Mouse (Mus musculus) liver, embryonic 14.5 days (tissue): Measurements from ENCODE around the gene Intu. TPM values are rescaled to one million over a fixed set of nuclear protein-coding genes. Genes with fewer than 3 reads are reported as not detected.

Source experiments
- ATAC-seq: fragments of 200-750 bp; cut with Nextera tagmentation; 2 replicates; pipeline ENCODE4 v1.8.0; 2017; ENCODE audit warnings: moderate number of reproducible peaks, mild to moderate bottlenecking, moderate library complexity; ENCODE audit not compliant: insufficient read depth
- DNase-seq, 3 experiments: peaks; one replicate each; pipeline ENCODE4 v3.0.0-alpha.2; 2012 to 2013; ENCODE audit warnings: low read depth in 3 of 3, low spot score in 3 of 3
- H3K27ac ChIP-seq: fragments of 300-500 bp; sonication (generic); 2 replicates; pipeline ENCODE4 v1.5.1; 2014; ENCODE audit warnings: moderate library complexity, mild to moderate bottlenecking, control low read depth, inconsistent platforms
- H3K27me3 ChIP-seq: fragments of 300-500 bp; sonication (generic); 2 replicates; pipeline ENCODE4 v1.6.1; 2014; ENCODE audit warnings: mild to moderate bottlenecking, low read length, moderate library complexity; ENCODE audit not compliant: control insufficient read depth, insufficient read depth
- H3K36me3 ChIP-seq: fragments of 300-500 bp; sonication (generic); replicated peaks from 2 replicates; pipeline ENCODE4 v1.6.1; 2014; ENCODE audit warnings: low read depth; ENCODE audit not compliant: control insufficient read depth, insufficient read depth
- H3K4me1 ChIP-seq, 2 experiments: fragments of 200-500 bp in 1 of 2; fragments of 300-500 bp in 1 of 2; sonication (generic) in 1 of 2; replicated peaks; 2 replicates each; pipeline ENCODE4 v1.6.1; 2012 to 2014; ENCODE audit warnings: antibody characterized with exemption in 1 of 2, inconsistent platforms in 1 of 2, low read length in 1 of 2; ENCODE audit not compliant: control insufficient read depth in 2 of 2, insufficient read depth in 2 of 2
- H3K4me2 ChIP-seq: fragments of 300-500 bp; sonication (generic); 2 replicates; pipeline ENCODE4 v1.6.1; 2014; ENCODE audit warnings: low read depth, mild to moderate bottlenecking, control low read depth, moderate library complexity
- H3K4me3 ChIP-seq, 2 experiments: fragments of 200-500 bp in 1 of 2; fragments of 300-500 bp in 1 of 2; sonication (generic) in 1 of 2; 2 replicates each; pipeline ENCODE4 v1.5.1; 2012 to 2014; ENCODE audit warnings: low read depth in 2 of 2, low read length in 2 of 2, mild to moderate bottlenecking in 2 of 2, control low read depth in 1 of 2, inconsistent platforms in 1 of 2, moderate library complexity in 1 of 2; ENCODE audit not compliant: insufficient read depth in 1 of 2
- H3K9ac ChIP-seq: fragments of 300-500 bp; sonication (generic); replicated peaks from 2 replicates; pipeline ENCODE4 v1.6.1; 2014; ENCODE audit warnings: mild to moderate bottlenecking, control low read depth, moderate library complexity
- H3K9me3 ChIP-seq: fragments of 300-500 bp; sonication (generic); 2 replicates; pipeline ENCODE4 v1.6.1; 2016; ENCODE audit warnings: low read length, mixed read lengths; ENCODE audit not compliant: control insufficient read depth
- CTCF ChIP-seq: IDR thresholded peaks from 2 replicates; pipeline ENCODE4 v1.5.1; 2016; ENCODE audit warnings: antibody characterized with exemption, low read depth, control low read depth
- EP300 ChIP-seq: IDR thresholded peaks from 2 replicates; pipeline ENCODE4 v1.6.1; 2016; ENCODE audit warnings: antibody characterized with exemption, low read depth
- WGBS: fragments of 180-500 bp; shearing (Covaris S2); extraction: QIAGEN DNeasy Blood & Tissue Kit; methylation state at CpG from one replicate; pipeline ENCODE4 v1.1.7; 2014; ENCODE audit not compliant: insufficient replicate concordance; 5-methylcytosine and 5-hydroxymethylcytosine counted together
- polyA plus RNA-seq, 2 experiments: library from polyadenylated mRNA; depleted of rRNA in 1 of 2; stranded (reverse) in 1 of 2; unstranded in 1 of 2; fragments of >200 nt; fragmentation: Nextera tagmentation in 1 of 2; extraction: Ambion mirVana in 1 of 2; gene quantifications; 2 replicates each; pipeline versions ENCODE4 v1.2.1 to v1.2.3; 2012 to 2014

Intu gene
- polyA plus RNA-seq, 2 experiments, result 0.52 to 0.80 TPM

DNA sequence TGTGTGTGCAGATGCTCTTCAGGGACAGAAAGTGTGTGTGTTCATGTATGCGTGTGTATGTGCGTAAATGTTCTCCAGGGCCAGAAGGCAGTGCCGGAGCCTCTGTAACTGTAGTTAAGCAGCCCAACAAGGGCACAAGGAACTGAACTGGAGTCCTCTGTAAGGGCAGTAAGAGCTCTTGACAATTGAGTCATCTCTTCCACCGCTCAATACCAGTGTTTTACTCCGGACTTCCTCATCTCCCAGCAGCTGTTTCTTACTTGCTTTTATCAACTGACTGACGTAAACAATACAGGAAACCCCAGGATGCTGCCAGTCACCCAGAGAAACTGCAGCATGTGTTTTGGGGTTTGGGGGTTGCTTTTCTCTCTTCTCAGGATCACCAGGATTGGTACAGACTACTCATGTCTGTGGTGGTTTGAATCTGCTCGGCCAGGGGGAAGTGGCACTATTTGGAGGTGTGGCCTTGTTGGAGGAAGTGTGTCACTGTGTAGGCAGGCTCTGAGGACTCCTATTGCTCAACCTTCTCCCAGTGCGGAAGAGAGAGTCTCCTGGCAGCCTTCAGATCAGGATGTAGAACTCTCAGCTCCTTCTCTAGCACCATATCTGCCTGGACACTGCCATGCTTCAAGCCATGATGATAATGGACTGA lies 30.8 kb upstream of the Intu start:
- 72% methylated on average over 8 of the region's 8 CpGs for WGBS
- Histone ChIP-seq H3K4me1 (no peaks in the 10 kb centered on the region), H3K9ac (no peak overlapping the region), H3K36me3 (no peaks in the 10 kb centered on the region), H3K4me2 (no peak overlapping the region), H3K27ac (no peak overlapping the region), H3K4me3 (no peak overlapping the region), H3K9me3 (no peaks in the 10 kb centered on the region), H3K27me3 (no peaks in the 10 kb centered on the region)
- DNase-seq (no peak), ATAC-seq (no peak)
- no peak for TF ChIP-seq EP300
- no peak for TF ChIP-seq CTCF

DNA sequence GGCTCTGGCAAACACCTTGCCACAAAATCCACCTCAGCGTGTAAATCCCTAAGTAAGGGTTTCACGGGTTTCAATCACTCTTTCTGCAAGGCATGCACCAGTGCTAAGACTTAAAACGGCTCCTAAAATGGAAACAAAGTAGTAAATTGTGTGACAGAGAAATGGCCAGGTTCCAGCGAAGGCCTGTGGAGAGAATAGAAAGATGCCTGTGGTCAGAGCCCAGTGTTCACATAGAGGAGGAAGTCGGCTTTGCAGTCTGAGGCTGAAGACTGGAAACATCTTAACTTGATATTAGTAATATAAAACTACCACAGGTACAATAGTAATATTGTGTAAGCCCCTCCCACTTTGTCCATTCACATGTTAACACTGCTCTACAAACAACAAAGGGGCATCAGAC lies 26.7 kb upstream of the Intu start:
- H3K9ac ChIP-seq, result no peak overlapping the region
- no peaks in the 10 kb centered on the region for H3K36me3 ChIP-seq
- WGBS, result 55% methylated on average over 5 of the region's 5 CpGs
- H3K4me1 ChIP-seq, result no peaks in the 10 kb centered on the region
- no peak for ATAC-seq
- no peak for DNase-seq
- H3K27me3 ChIP-seq, result no peaks in the 10 kb centered on the region
- no peak for TF ChIP-seq EP300
- no peak for TF ChIP-seq CTCF
- no peak overlapping the region for H3K27ac ChIP-seq
- H3K4me2 ChIP-seq, result no peak overlapping the region
- no peaks in the 10 kb centered on the region for H3K9me3 ChIP-seq
- H3K4me3 ChIP-seq, result no peak overlapping the region

DNA sequence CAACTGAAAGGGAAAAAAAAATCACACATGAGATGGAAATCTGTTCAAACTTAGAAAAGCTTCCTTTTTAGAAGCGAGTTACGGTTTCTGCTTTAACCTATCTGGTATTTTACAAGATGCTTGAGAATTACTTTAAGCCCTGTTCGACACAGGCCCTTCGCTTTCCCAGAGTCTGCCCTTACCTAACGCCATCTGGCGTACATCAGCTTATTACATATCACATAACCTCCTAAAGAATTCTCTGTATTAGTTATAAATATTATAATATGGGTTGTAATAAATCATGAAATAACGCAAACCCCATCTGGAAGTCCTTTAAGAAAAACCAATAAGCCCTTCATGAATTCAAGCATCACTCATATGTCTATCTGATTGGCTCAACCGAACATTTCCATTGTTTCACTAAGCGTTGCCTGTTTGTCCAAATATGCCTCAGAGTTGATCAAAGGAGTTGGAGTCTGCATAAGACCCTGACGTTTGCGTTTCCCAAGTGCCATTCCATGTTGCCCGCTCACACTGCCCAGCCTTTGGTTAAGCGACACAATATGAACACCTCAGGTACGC lies 25.6 kb upstream of the Intu start:
- H3K27me3 ChIP-seq, result no peaks in the 10 kb centered on the region
- H3K4me1 ChIP-seq, result no peaks in the 10 kb centered on the region
- H3K9ac ChIP-seq, result no peak overlapping the region
- no peak overlapping the region for H3K4me3 ChIP-seq
- no peak for ATAC-seq
- H3K9me3 ChIP-seq, result no peaks in the 10 kb centered on the region
- 80% methylated on average over 14 of the region's 14 CpGs for WGBS
- no peak overlapping the region for H3K27ac ChIP-seq
- no peaks in the 10 kb centered on the region for H3K36me3 ChIP-seq
- no peak for DNase-seq
- no peak overlapping the region for H3K4me2 ChIP-seq
- TF ChIP-seq EP300, result no peak
- TF ChIP-seq CTCF, result no peak

DNA sequence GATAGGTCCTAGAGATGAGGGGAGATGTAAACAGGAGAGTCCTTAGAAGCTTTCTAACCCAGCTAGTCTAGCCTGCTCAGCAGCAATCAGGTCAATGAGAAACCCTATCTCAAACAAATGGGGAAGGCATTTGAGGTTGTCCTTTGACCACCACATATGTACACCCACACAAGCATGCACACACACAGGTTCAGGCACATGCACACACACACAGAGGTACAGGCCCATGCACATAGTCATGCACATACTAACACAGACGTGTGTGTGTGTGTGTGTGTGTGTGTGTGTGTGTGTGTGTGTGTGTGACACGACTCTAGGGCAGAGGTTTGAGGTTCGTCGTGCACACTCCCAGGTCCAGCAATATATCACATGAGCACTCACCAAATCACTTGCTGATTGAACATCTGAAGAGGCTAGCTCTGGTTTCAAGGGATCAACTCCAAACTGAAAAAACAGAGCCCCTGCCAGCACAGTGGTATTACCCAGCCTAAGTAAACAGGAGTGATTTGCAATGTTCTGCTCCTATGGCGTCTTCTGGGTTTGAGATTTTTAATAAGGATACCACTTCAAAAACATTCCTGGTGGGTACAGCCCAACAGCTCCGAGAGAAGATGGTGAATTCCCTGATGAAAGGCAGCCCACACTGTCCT lies 22.0 kb upstream of the Intu start:
- ATAC-seq (no peak), DNase-seq (no peak)
- WGBS, result 64% methylated on average over 6 of the region's 6 CpGs
- H3K4me1 ChIP-seq, result no peaks in the 10 kb centered on the region
- H3K27me3 ChIP-seq, result no peaks in the 10 kb centered on the region
- no peak overlapping the region for H3K27ac ChIP-seq
- H3K9me3 ChIP-seq, result no peaks in the 10 kb centered on the region
- H3K4me3 ChIP-seq, result no peak overlapping the region
- no peaks in the 10 kb centered on the region for H3K36me3 ChIP-seq
- no peak overlapping the region for H3K9ac ChIP-seq
- no peak overlapping the region for H3K4me2 ChIP-seq
- no peak for TF ChIP-seq EP300
- no peak for TF ChIP-seq CTCF

DNA sequence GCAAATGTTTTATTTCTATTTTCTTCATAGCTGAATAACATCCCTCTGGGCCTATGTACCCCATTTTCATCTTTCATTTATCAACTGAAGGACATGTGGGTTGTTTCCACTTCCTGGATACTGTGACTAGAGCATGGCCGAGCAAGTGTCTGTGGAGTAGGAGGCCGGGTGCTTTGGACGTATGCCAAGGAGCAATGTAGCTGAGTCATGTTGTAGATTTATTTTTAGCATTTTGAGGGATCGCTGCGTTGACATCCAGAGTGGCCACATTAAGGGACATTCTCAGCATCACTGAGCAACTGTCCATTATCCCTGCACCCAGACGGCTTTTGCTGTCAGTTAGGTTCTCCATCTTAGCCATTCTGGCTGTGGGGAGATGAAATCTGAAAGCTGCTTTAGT lies 20.5 kb upstream of the Intu start:
- no peak for ATAC-seq
- H3K9me3 ChIP-seq, result no peaks in the 10 kb centered on the region
- H3K27ac ChIP-seq, result no peak overlapping the region
- H3K4me1 ChIP-seq, result no peaks in the 10 kb centered on the region
- no peak for TF ChIP-seq CTCF
- no peak for TF ChIP-seq EP300
- H3K36me3 ChIP-seq, result no peaks in the 10 kb centered on the region
- no peaks in the 10 kb centered on the region for H3K27me3 ChIP-seq
- no peak overlapping the region for H3K4me3 ChIP-seq
- DNase-seq, result no peak
- no peak overlapping the region for H3K9ac ChIP-seq
- no peak overlapping the region for H3K4me2 ChIP-seq
- 17% methylated on average over 6 of the region's 6 CpGs for WGBS
